Mouse (Mus musculus) heart, embryonic 16.5 days (tissue): ENCODE results near the gene Scaf4. TPM values are rescaled to one million over a fixed set of nuclear protein-coding genes. Genes with fewer than 3 reads are reported as not detected.
"Not testable (repeated sequence)": the region's sequence is repeated elsewhere in the genome, so short reads cannot be mapped to it uniquely, and the experiment has no call there.

Source experiments
- ATAC-seq: fragments of 200-750 bp; cut with Nextera tagmentation; replicated peaks from 2 replicates; pipeline ENCODE4 v1.8.0; 2017; ENCODE audit warnings: moderate number of reproducible peaks; ENCODE audit not compliant: insufficient read depth, low FRiP score; ENCODE audit errors: extremely low read depth
- H3K27ac ChIP-seq: fragments of 300-500 bp; sonication (generic); 2 replicates; pipeline ENCODE4 v1.5.1; 2014; ENCODE audit warnings: mild to moderate bottlenecking, low read length, control low read depth, moderate library complexity
- H3K27me3 ChIP-seq: fragments of 300-500 bp; sonication (generic); 2 replicates; pipeline ENCODE4 v1.6.1; 2014; ENCODE audit warnings: low read length, mixed read lengths; ENCODE audit not compliant: control insufficient read depth, insufficient read depth
- H3K36me3 ChIP-seq: fragments of 300-500 bp; sonication (generic); 2 replicates; pipeline ENCODE4 v1.6.1; 2014; ENCODE audit not compliant: control insufficient read depth, insufficient read depth
- H3K4me1 ChIP-seq: fragments of 300-500 bp; sonication (generic); 2 replicates; pipeline ENCODE4 v1.6.1; 2014; ENCODE audit warnings: low read length, mixed read lengths; ENCODE audit not compliant: control insufficient read depth, insufficient read depth
- H3K4me2 ChIP-seq: fragments of 300-500 bp; sonication (generic); 2 replicates; pipeline ENCODE4 v1.6.1; 2014; ENCODE audit warnings: low read depth, mild to moderate bottlenecking, control low read depth, low read length
- H3K4me3 ChIP-seq: fragments of 300-500 bp; sonication (generic); 2 replicates; pipeline ENCODE4 v1.5.1; 2014; ENCODE audit warnings: mild to moderate bottlenecking, control low read depth, low read length
- H3K9ac ChIP-seq: fragments of 300-500 bp; sonication (generic); 2 replicates; pipeline ENCODE4 v1.6.1; 2014; ENCODE audit warnings: low read length, control low read depth
- H3K9me3 ChIP-seq: fragments of 300-500 bp; sonication (generic); replicated peaks from 2 replicates; pipeline ENCODE4 v1.6.1; 2016; ENCODE audit warnings: low read length; ENCODE audit not compliant: control insufficient read depth
- WGBS: fragments of 180-500 bp; shearing (Covaris S2); extraction: QIAGEN DNeasy Blood & Tissue Kit; methylation state at CpG from one replicate; pipeline ENCODE4 v1.1.7; 2014; 5-methylcytosine and 5-hydroxymethylcytosine counted together
- polyA plus RNA-seq: library from polyadenylated mRNA; unstranded; fragments of >200 nt; fragmentation: Nextera tagmentation; extraction: Ambion mirVana; gene quantifications from 2 replicates; pipeline ENCODE4 v1.2.1, GENCODE M21; 2015

Scaf4 gene
- polyA plus RNA-seq, 1 experiment from 2014 or later: 17.0 TPM

GRCm38 (mm10) chr16:90259623-90260022 is 24.7 kb downstream of the Scaf4 start:
- H3K9ac ChIP-seq: no peak overlapping the region
- no peak overlapping the region for H3K4me2 ChIP-seq
- peaks cover 39% of the 10 kb centered on the region for H3K36me3 ChIP-seq
- 77% methylated on average over 5 of the region's 5 CpGs for WGBS
- no peak overlapping the region for H3K27ac ChIP-seq
- peaks cover 5% of the 10 kb centered on the region; the same call in 1 of the 2 replicates for H3K4me1 ChIP-seq
- H3K4me3 ChIP-seq: no peak overlapping the region
- no peaks in the 10 kb centered on the region for H3K9me3 ChIP-seq
- no peak for ATAC-seq
- no peaks in the 10 kb centered on the region for H3K27me3 ChIP-seq

DNA sequence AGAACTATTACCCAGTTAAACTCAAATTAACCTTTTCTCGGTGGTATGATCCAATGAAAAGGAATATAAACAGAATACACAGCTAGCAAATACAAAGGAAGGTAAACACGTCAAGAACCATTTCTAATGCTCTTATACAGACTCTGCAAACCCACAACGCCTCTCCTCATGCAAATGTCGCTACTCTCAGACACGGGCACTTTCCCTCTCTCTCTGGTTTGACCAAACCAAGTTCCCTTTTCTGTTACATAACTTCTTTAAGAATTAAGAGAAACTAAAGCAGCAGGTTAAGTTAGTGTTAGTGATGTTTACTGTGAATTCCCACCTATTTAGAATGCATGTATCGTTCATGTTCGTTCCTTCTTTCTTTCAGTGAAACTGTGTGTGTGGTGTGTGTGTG is 25.4 kb downstream of the Scaf4 start:
- Histone ChIP-seq H3K36me3 (peaks cover 44% of the 10 kb centered on the region), H3K9ac (no peak overlapping the region), H3K9me3 (no peaks in the 10 kb centered on the region), H3K4me1 (peaks cover 4% of the 10 kb centered on the region; the same call in 1 of the 2 replicates), H3K4me2 (no peak overlapping the region), H3K27me3 (no peaks in the 10 kb centered on the region), H3K4me3 (no peak overlapping the region), H3K27ac (no peak overlapping the region)
- ATAC-seq: no peak
- 87% methylated on average over 7 of the region's 7 CpGs for WGBS

DNA sequence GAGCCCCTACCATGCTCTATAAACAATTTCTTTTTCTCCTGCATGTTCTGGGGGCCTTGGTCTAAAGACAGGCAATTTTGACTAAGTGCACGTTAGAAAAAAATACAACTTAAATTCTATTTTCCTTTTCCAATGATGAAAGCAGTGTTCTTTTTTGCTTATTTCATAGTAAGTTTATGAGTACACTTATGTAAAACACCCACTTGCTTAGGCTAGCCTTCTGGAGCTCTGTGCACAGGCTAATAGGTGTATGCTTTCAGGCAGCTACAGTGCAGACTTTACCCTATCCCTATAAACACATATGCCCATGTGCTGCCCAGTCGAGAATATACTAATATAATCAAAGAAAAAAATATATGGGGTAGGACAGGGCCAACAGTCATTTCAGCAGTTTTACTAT is 31.8 kb downstream of the Scaf4 start:
- Histone ChIP-seq H3K9ac (no peak overlapping the region), H3K4me3 (no peak overlapping the region), H3K4me1 (no peaks in the 10 kb centered on the region), H3K36me3 (peaks cover 53% of the 10 kb centered on the region), H3K27ac (no peak overlapping the region), H3K9me3 (no peaks in the 10 kb centered on the region), H3K4me2 (no peak overlapping the region), H3K27me3 (no peaks in the 10 kb centered on the region)
- no peak for ATAC-seq
- WGBS: 88% methylated on average over 2 of the region's 2 CpGs

DNA sequence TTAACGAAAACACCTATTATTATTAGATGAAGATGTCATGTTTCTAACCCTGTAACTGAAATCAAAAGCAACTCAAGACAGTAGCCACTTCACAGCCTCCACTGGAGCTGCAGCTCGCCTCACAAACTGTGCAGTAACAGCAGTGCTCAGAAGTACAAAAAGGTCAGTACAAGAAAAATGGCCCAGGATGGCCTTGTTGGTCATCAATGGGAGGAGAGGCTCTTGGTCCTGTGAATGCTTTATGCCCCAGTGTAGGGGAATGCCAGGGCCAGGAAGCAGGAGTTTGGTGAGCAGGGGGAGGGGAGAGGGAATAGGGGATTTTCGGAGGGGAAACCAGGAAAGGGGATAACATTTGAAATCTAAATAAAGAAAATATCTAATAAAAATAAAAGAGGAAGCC is 33.0 kb downstream of the Scaf4 start:
- not testable (repeated sequence) for H3K4me2 ChIP-seq, H3K4me1 ChIP-seq, ATAC-seq, H3K27ac ChIP-seq, H3K4me3 ChIP-seq, H3K9ac ChIP-seq, H3K9me3 ChIP-seq, H3K27me3 ChIP-seq
- WGBS: 89% methylated on average over 3 of the region's 3 CpGs
- peaks cover 50% of the 10 kb centered on the region for H3K36me3 ChIP-seq

- 91% methylated on average over 7 of the region's 7 CpGs for WGBS
- ATAC-seq: no peak
- Histone ChIP-seq H3K36me3 (peaks cover 57% of the 10 kb centered on the region), H3K4me3 (no peak overlapping the region), H3K9ac (no peak overlapping the region), H3K27ac (no peak overlapping the region), H3K4me1 (no peaks in the 10 kb centered on the region), H3K4me2 (no peak overlapping the region), H3K27me3 (no peaks in the 10 kb centered on the region), H3K9me3 (no peaks in the 10 kb centered on the region)
Observed at GRCm38 (mm10) chr16:90250099-90250498, 34.2 kb downstream of the Scaf4 start.

DNA sequence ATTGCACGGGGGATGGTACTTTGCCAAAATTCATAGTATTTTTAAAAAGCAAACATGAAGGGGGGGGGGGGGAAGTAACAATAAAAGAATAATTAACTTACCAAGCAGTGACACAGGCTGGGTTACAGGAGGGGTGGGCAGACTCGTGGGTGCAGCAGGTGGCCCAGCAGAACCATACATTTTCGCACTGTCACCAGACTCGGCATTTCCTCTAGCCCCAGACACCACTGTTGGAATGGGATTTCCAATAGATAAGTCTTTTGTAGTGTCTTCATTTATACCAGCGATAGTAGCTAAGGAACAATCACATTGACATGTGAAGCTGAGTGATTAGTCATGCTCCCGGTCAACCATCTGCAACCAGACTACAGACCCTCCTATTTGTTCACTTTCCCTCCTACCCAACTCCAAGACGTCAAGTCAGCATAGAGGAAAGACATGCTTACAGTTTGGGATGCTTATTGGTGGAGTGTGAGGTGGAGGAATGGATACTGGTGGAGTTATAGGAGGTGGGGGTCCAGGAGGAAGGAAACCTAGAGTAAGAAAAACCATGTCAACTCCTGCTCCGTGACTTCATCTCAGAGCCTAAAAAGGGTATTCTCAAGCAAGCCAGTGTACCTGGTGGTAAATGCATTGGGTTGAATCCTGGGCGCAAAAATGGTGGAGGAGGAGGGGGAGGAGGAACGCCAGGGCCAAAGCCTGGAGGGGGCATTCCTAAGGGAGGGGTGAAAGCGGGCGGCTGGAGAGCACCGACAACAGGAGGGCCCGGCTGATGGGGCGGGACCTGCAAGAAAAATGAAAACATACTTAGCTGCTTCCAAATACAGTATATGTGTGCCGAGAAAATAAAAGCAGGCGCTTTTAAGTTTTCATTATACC is 41.6 kb downstream of the Scaf4 start:
- Histone ChIP-seq H3K4me3 (no peak overlapping the region), H3K36me3 (peaks cover 56% of the 10 kb centered on the region), H3K27me3 (no peaks in the 10 kb centered on the region), H3K27ac (no peak overlapping the region), H3K9ac (no peak overlapping the region), H3K9me3 (no peaks in the 10 kb centered on the region), H3K4me1 (peaks cover 2% of the 10 kb centered on the region; the same call in 1 of the 2 replicates), H3K4me2 (no peak overlapping the region)
- WGBS: 65% methylated on average over 17 of the region's 17 CpGs
- ATAC-seq: peak; percentile 67

DNA sequence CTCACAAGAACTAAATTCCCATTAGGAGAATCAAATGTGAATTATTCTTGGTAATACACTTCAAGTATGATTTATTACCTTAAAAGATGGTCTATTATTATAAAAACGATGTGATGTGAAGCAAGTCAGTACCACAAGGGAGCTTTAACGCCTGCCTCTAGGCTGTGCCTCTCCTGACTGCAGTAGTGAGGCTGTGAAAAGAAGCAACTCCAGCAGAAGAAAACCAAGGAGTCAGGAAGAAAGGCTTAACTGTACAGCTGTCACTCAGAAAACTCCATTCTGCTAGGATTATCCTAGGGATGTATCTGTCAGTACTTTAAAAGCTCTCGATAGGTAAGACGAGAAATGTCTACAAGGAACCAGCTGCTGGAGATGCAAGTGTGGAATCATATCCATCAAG is 42.4 kb downstream of the Scaf4 start:
- no peak overlapping the region for H3K4me3 ChIP-seq
- H3K9me3 ChIP-seq: no peaks in the 10 kb centered on the region
- H3K4me2 ChIP-seq: no peak overlapping the region
- H3K9ac ChIP-seq: no peak overlapping the region
- H3K27ac ChIP-seq: no peak overlapping the region
- peaks cover 2% of the 10 kb centered on the region; the same call in 1 of the 2 replicates for H3K4me1 ChIP-seq
- 89% methylated on average over 4 of the region's 4 CpGs for WGBS
- no peak for ATAC-seq
- H3K27me3 ChIP-seq: no peaks in the 10 kb centered on the region
- H3K36me3 ChIP-seq: peaks cover 48% of the 10 kb centered on the region

- 78% methylated on average over 6 of the region's 6 CpGs for WGBS
- Histone ChIP-seq H3K4me2 (no peak overlapping the region), H3K36me3 (peaks cover 40% of the 10 kb centered on the region), H3K9ac (no peak overlapping the region), H3K4me3 (no peak overlapping the region), H3K4me1 (peaks cover 13% of the 10 kb centered on the region), H3K27me3 (no peaks in the 10 kb centered on the region), H3K9me3 (no peaks in the 10 kb centered on the region), H3K27ac (no peak overlapping the region)
- no peak for ATAC-seq
Observed at GRCm38 (mm10) chr16:90239128-90239746, 45.1 kb downstream of the Scaf4 start.

DNA sequence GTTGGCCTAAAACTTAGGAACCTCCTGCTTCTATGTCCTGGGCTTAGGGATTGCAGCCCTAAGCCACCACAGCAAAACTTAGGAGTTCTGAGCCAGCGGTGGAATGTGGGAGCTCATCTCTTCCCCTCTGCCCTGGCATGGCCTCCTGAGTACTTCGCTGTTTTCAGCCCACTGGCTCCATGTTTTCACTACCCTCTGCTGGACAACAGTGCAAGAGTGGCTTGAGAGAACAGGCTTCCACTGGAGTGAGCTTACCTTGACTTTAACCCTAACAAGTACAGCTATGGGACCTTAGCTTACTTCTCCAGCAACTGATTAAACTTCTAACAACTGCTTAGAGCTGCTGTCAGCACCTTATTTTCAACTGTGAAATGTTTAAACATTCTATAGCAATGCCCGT is 49.1 kb downstream of the Scaf4 start:
- no peak overlapping the region for H3K27ac ChIP-seq
- ATAC-seq: no peak
- no peaks in the 10 kb centered on the region for H3K9me3 ChIP-seq
- H3K36me3 ChIP-seq: peaks cover 16% of the 10 kb centered on the region
- peaks cover 11% of the 10 kb centered on the region for H3K4me1 ChIP-seq
- WGBS: 43% methylated on average over 3 of the region's 3 CpGs
- no peaks in the 10 kb centered on the region for H3K27me3 ChIP-seq
- no peak overlapping the region for H3K9ac ChIP-seq
- H3K4me2 ChIP-seq: no peak overlapping the region
- no peak overlapping the region for H3K4me3 ChIP-seq
